Mouse (Mus musculus) forebrain, embryonic 14.5 days (tissue): ENCODE data around the gene Gm42417. TPM values are rescaled to one million over a fixed set of nuclear protein-coding genes. Genes with fewer than 3 reads are reported as not detected.
"Not testable (repeated sequence)": the region's sequence is repeated elsewhere in the genome, so short reads cannot be mapped to it uniquely, and the experiment has no call there.

ENCODE experiments used
- ATAC-seq: fragments of 200-750 bp; cut with Nextera tagmentation; 2 replicates; pipeline ENCODE4 v1.8.0; 2017; ENCODE audit warnings: mild to moderate bottlenecking, moderate library complexity
- DNase-seq: peaks from one replicate; pipeline ENCODE4 v3.0.0-alpha.2; 2015; ENCODE audit warnings: low spot score
- H3K27ac ChIP-seq: fragments of 300-500 bp; sonication (generic); 2 replicates; pipeline ENCODE4 v1.5.1; 2014; ENCODE audit warnings: low read depth, mild to moderate bottlenecking, control low read depth, low read length, moderate library complexity
- H3K27me3 ChIP-seq: fragments of 300-500 bp; sonication (generic); replicated peaks from 2 replicates; pipeline ENCODE4 v1.6.1; 2014; ENCODE audit warnings: low read length, control low read depth, mixed read lengths; ENCODE audit not compliant: control insufficient read depth, insufficient read depth
- H3K36me3 ChIP-seq: fragments of 300-500 bp; sonication (generic); 2 replicates; pipeline ENCODE4 v1.6.1; 2014; ENCODE audit warnings: low read length, control low read depth; ENCODE audit not compliant: control insufficient read depth, insufficient read depth
- H3K4me1 ChIP-seq: fragments of 300-500 bp; sonication (generic); 2 replicates; pipeline ENCODE4 v1.6.1; 2014; ENCODE audit warnings: antibody characterized with exemption, low read length, control low read depth; ENCODE audit not compliant: control insufficient read depth, insufficient read depth
- H3K4me2 ChIP-seq: fragments of 300-500 bp; sonication (generic); 2 replicates; pipeline ENCODE4 v1.6.1; 2014; ENCODE audit warnings: mild to moderate bottlenecking, control low read depth, low read length
- H3K4me3 ChIP-seq: fragments of 300-500 bp; sonication (generic); 2 replicates; pipeline ENCODE4 v1.5.1; 2014; ENCODE audit warnings: low read depth, low read length, control low read depth
- H3K9ac ChIP-seq: fragments of 300-500 bp; sonication (generic); 2 replicates; pipeline ENCODE4 v1.6.1; 2014; ENCODE audit warnings: mild to moderate bottlenecking, low read length, control low read depth, moderate library complexity
- H3K9me3 ChIP-seq: fragments of 300-500 bp; sonication (generic); replicated peaks from 2 replicates; pipeline ENCODE4 v1.6.1; 2016; ENCODE audit warnings: low read length, control low read depth, mixed read lengths; ENCODE audit not compliant: control insufficient read depth
- WGBS: fragments of 180-500 bp; shearing (Covaris S2); extraction: QIAGEN DNeasy Blood & Tissue Kit; methylation state at CpG from one replicate; pipeline ENCODE4 v1.1.7; 2014; 5-methylcytosine and 5-hydroxymethylcytosine counted together
- polyA plus RNA-seq: library from polyadenylated mRNA; unstranded; fragments of >200 nt; fragmentation: Nextera tagmentation; extraction: Ambion mirVana; gene quantifications from 2 replicates; pipeline ENCODE4 v1.2.1, GENCODE M21; 2014

Gm42417 gene
- polyA plus RNA-seq, 1 experiment from 2014 or later: not detected

- Histone ChIP-seq H3K9ac (no peak overlapping the region), H3K27ac (no peak overlapping the region), H3K4me3 (no peak overlapping the region), H3K36me3 (peaks cover 38% of the 10 kb centered on the region), H3K4me2 (no peak overlapping the region), H3K27me3 (no peaks in the 10 kb centered on the region), H3K9me3 (no peaks in the 10 kb centered on the region), H3K4me1 (peaks cover 8% of the 10 kb centered on the region)
- DNase-seq (no peak), ATAC-seq (no peak)
- 82% methylated on average over 2 of the region's 2 CpGs for WGBS
Observed at GRCm38 (mm10) chr1:36545382-36545781, 6.2 kb upstream of the Gm42417 start.

- no peak for ATAC-seq
- no peak overlapping the region for H3K9ac ChIP-seq
- peaks cover 8% of the 10 kb centered on the region for H3K4me1 ChIP-seq
- H3K36me3 ChIP-seq: peaks cover 32% of the 10 kb centered on the region
- DNase-seq: no peak
- H3K27me3 ChIP-seq: no peaks in the 10 kb centered on the region
- no peak overlapping the region for H3K4me2 ChIP-seq
- WGBS: 92% methylated on average over 9 of the region's 9 CpGs
- H3K27ac ChIP-seq: no peak overlapping the region
- no peaks in the 10 kb centered on the region for H3K9me3 ChIP-seq
- H3K4me3 ChIP-seq: no peak overlapping the region
Observed at GRCm38 (mm10) chr1:36542925-36543324, 3.7 kb upstream of the Gm42417 start.

GRCm38 (mm10) chr1:36541844-36542243 is 2.6 kb upstream of the Gm42417 start:
- no peak for DNase-seq
- H3K36me3 ChIP-seq: peaks cover 27% of the 10 kb centered on the region
- H3K4me3 ChIP-seq: no peak overlapping the region
- ATAC-seq: no peak
- no peaks in the 10 kb centered on the region for H3K27me3 ChIP-seq
- no peak overlapping the region for H3K9ac ChIP-seq
- peaks cover 5% of the 10 kb centered on the region for H3K4me1 ChIP-seq
- no peak overlapping the region for H3K27ac ChIP-seq
- no peaks in the 10 kb centered on the region for H3K9me3 ChIP-seq
- WGBS: 90% methylated on average over 16 of the region's 16 CpGs
- H3K4me2 ChIP-seq: no peak overlapping the region

GRCm38 (mm10) chr1:36540807-36541206 is 1.6 kb upstream of the Gm42417 start:
- Histone ChIP-seq H3K4me3 (no peak overlapping the region), H3K4me1 (no peaks in the 10 kb centered on the region), H3K9me3 (no peaks in the 10 kb centered on the region), H3K36me3 (peaks cover 27% of the 10 kb centered on the region), H3K4me2 (no peak overlapping the region), H3K9ac (no peak overlapping the region), H3K27me3 (no peaks in the 10 kb centered on the region), H3K27ac (no peak overlapping the region)
- WGBS: 94% methylated on average over 12 of the region's 12 CpGs
- no peak for DNase-seq
- no peak for ATAC-seq

- no peaks in the 10 kb centered on the region for H3K27me3 ChIP-seq
- no peak for ATAC-seq
- H3K27ac ChIP-seq: no peak overlapping the region
- no peaks in the 10 kb centered on the region for H3K9me3 ChIP-seq
- no peaks in the 10 kb centered on the region for H3K4me1 ChIP-seq
- H3K9ac ChIP-seq: no peak overlapping the region
- no peak overlapping the region for H3K4me3 ChIP-seq
- no peak for DNase-seq
- H3K4me2 ChIP-seq: no peak overlapping the region
- 92% methylated on average over 11 of the region's 11 CpGs for WGBS
- peaks cover 27% of the 10 kb centered on the region for H3K36me3 ChIP-seq
Observed at GRCm38 (mm10) chr1:36540132-36540531, 903 bp upstream of the Gm42417 start.

GRCm38 (mm10) chr1:36538727-36539126 is 502 bp downstream of the Gm42417 start:
- no peaks in the 10 kb centered on the region for H3K4me1 ChIP-seq
- H3K27ac ChIP-seq: no peak overlapping the region
- no peak overlapping the region for H3K9ac ChIP-seq
- ATAC-seq (no peak), DNase-seq (no peak)
- no peaks in the 10 kb centered on the region for H3K27me3 ChIP-seq
- H3K4me3 ChIP-seq: no peak overlapping the region
- 81% methylated on average over 4 of the region's 4 CpGs for whole genome bisulfite sequencing
- H3K36me3 ChIP-seq: peaks cover 27% of the 10 kb centered on the region
- H3K4me2 ChIP-seq: no peak overlapping the region
- no peaks in the 10 kb centered on the region for H3K9me3 ChIP-seq

GRCm38 (mm10) chr1:36536783-36537182 is 2.4 kb downstream of the Gm42417 start, which contains the start of gene Ankrd23:
Ankrd23 (minus strand) TSS chr1:36536883.
- H3K27me3 ChIP-seq, H3K4me3 ChIP-seq, ATAC-seq, DNase-seq, H3K4me2 ChIP-seq, H3K27ac ChIP-seq, H3K9ac ChIP-seq, H3K4me1 ChIP-seq, H3K9me3 ChIP-seq: not testable (repeated sequence)
- 96% methylated on average over 9 of the region's 9 CpGs for WGBS
- peaks cover 27% of the 10 kb centered on the region for H3K36me3 ChIP-seq

GRCm38 (mm10) chr1:36536397-36536728 is 2.9 kb downstream of the Gm42417 start:
- peaks cover 23% of the 10 kb centered on the region for H3K36me3 ChIP-seq
- 88% methylated on average over 8 of the region's 8 CpGs for WGBS
- H3K9me3 ChIP-seq: no peaks in the 10 kb centered on the region
- H3K4me3 ChIP-seq: no peak overlapping the region
- ATAC-seq (no peak), DNase-seq (no peak)
- H3K9ac ChIP-seq: no peak overlapping the region
- no peak overlapping the region for H3K27ac ChIP-seq
- no peaks in the 10 kb centered on the region for H3K27me3 ChIP-seq
- H3K4me1 ChIP-seq: no peaks in the 10 kb centered on the region
- H3K4me2 ChIP-seq: no peak overlapping the region

- Histone ChIP-seq H3K4me1 (no peaks in the 10 kb centered on the region), H3K4me3 (no peak overlapping the region), H3K4me2 (no peak overlapping the region), H3K27ac (no peak overlapping the region), H3K36me3 (peaks cover 21% of the 10 kb centered on the region), H3K9ac (no peak overlapping the region), H3K27me3 (no peaks in the 10 kb centered on the region), H3K9me3 (no peaks in the 10 kb centered on the region)
- WGBS: 87% methylated on average over 11 of the region's 11 CpGs
- DNase-seq (no peak), ATAC-seq (no peak)
Observed at GRCm38 (mm10) chr1:36535477-36536396, 3.5 kb downstream of the Gm42417 start.
